Mouse (Mus musculus) heart, postnatal 14 days (tissue): Measurements from ENCODE around the gene Rnf216. TPM values are rescaled to one million over a fixed set of nuclear protein-coding genes. Genes with fewer than 3 reads are reported as not detected.

Experiments
- DNase-seq, 2 experiments: peaks; one replicate each; pipeline ENCODE4 v3.0.0; 2021 to 2022
- intact Hi-C: fragments of 180-260 bp; cut with DNase I; formaldehyde crosslinking; loops from one replicate; pipeline ENCODE4 v1.15.1; 2025
- total RNA-seq, 2 experiments: library from RNA; stranded (reverse); gene quantifications; 2 replicates each; pipeline ENCODE4 v1.2.3; 2021

Rnf216 gene
- total RNA-seq, 2 experiments from 2014 or later, result 25.7 to 29.4 TPM

- intact Hi-C loops, result loop anchor here (5.0 kb wide), 2 partner anchors 38 to 53 kb away; no protein-coding TSS in a partner anchor
- no peak for DNase-seq
Measured at GRCm38 (mm10) chr5:142964650-142965049, 148.1 kb downstream of the Rnf216 start.

GRCm38 (mm10) chr5:142963705-142964494 is 148.9 kb downstream of the Rnf216 start:
- intact Hi-C loops, result loop anchor here (5.0 kb wide), 2 partner anchors 38 to 53 kb away; no protein-coding TSS in a partner anchor
- DNase-seq, result peak in 1 of 2 experiments; percentile 14

- intact Hi-C loops, result loop anchor here (5.0 kb wide), 2 partner anchors 39 to 54 kb away; no protein-coding TSS in a partner anchor
Measured at GRCm38 (mm10) chr5:142963003-142963704, 149.6 kb downstream of the Rnf216 start.

GRCm38 (mm10) chr5:142962444-142962961 is 150.3 kb downstream of the Rnf216 start:
- intact Hi-C loops, result loop anchor here (5.0 kb wide), 2 partner anchors 40 to 55 kb away; no protein-coding TSS in a partner anchor
- DNase-seq, result no peak

More at GRCm38 (mm10) chr5:142963003-142963704, 149.6 kb downstream of the Rnf216 start:
- DNase-seq, result peak; percentile 45 to 64

- intact Hi-C loops, result loop anchor here (1.0 to 5.0 kb wide), 3 partner anchors 40 to 73 kb away; no protein-coding TSS in a partner anchor
- DNase-seq, result peak; percentile 87 to 89
Measured at GRCm38 (mm10) chr5:142961881-142962443, 150.8 kb downstream of the Rnf216 start.

- DNase-seq, result no peak
- intact Hi-C loops, result loop anchor here (1.0 to 5.0 kb wide), 3 partner anchors 41 to 74 kb away; no protein-coding TSS in a partner anchor
Measured at GRCm38 (mm10) chr5:142961398-142961880, 151.4 kb downstream of the Rnf216 start.

GRCm38 (mm10) chr5:142960775-142961271 is 152.0 kb downstream of the Rnf216 start:
- intact Hi-C loops, result loop anchor here (1.0 to 5.0 kb wide), 3 partner anchors 41 to 74 kb away; no protein-coding TSS in a partner anchor
- peak; percentile 41 to 42 for DNase-seq

- intact Hi-C loops, result loop anchor here (2.0 to 5.0 kb wide), 3 partner anchors 17 to 57 kb away; no protein-coding TSS in a partner anchor
- DNase-seq, result peak; percentile 93 to 94
Measured at GRCm38 (mm10) chr5:142959576-142960556, 152.9 kb downstream of the Rnf216 start, which contains the start of gene Fscn1. Gene Fscn1 (plus strand): TSS chr5:142960343.

GRCm38 (mm10) chr5:142959156-142959555 is 153.6 kb downstream of the Rnf216 start:
- intact Hi-C loops, result loop anchor here (2.0 kb wide), 1 partner anchor 16 kb away; no protein-coding TSS in a partner anchor
- DNase-seq, result no peak

GRCm38 (mm10) chr5:142958464-142958863 is 154.3 kb downstream of the Rnf216 start:
- no peak for DNase-seq
- intact Hi-C loops, result loop anchor here (2.0 kb wide), 1 partner anchor 16 kb away; no protein-coding TSS in a partner anchor

GRCm38 (mm10) chr5:142956956-142957703 is 155.7 kb downstream of the Rnf216 start:
- intact Hi-C loops, result no loop called here
- no peak for DNase-seq

- no peak for DNase-seq
- intact Hi-C loops, result no loop called here
Measured at GRCm38 (mm10) chr5:142953641-142954040, 159.2 kb downstream of the Rnf216 start.

- peak in 1 of 2 experiments; percentile 20 for DNase-seq
- intact Hi-C loops, result no loop called here
Measured at GRCm38 (mm10) chr5:142950405-142950804, 162.4 kb downstream of the Rnf216 start.

GRCm38 (mm10) chr5:142949580-142949979 is 163.2 kb downstream of the Rnf216 start:
- intact Hi-C loops, result no loop called here
- no peak for DNase-seq

- DNase-seq, result no peak
- intact Hi-C loops, result no loop called here
Measured at GRCm38 (mm10) chr5:142947460-142947859, 165.3 kb downstream of the Rnf216 start.

GRCm38 (mm10) chr5:142944979-142945682 is 167.7 kb downstream of the Rnf216 start:
- intact Hi-C loops, result no loop called here
- peak; percentile 65 to 68 for DNase-seq
